Mouse (Mus musculus) cerebellum, postnatal 25 days (tissue): ENCODE data around the gene Tcl1b1.
A peak's percentile ranks its signal among the peaks of the same experiment; 100 is the strongest.
"Not testable (repeated sequence)": the region's sequence is repeated elsewhere in the genome, so short reads cannot be mapped to it uniquely, and the experiment has no call there.

Experiments used
- DNase-seq, 2 experiments: peaks; one replicate each; pipeline ENCODE4 v3.0.0; 2021; ENCODE audit warnings: mixed read lengths in 2 of 2

The Tcl1b1 gene

GRCm38 (mm10) chr12:105159390-105159789 is at the start of gene Tcl1b1:
Gene Tcl1b1 (plus strand): TSS chr12:105159690.
- DNase-seq: no peak

GRCm38 (mm10) chr12:105109812-105110211 is 49.7 kb upstream of the Tcl1b1 start:
- no peak for DNase-seq

GRCm38 (mm10) chr12:105112321-105112988 is 47.0 kb upstream of the Tcl1b1 start:
- peak; percentile 28 to 40 for DNase-seq

GRCm38 (mm10) chr12:105116648-105117047 is 42.8 kb upstream of the Tcl1b1 start:
- no peak for DNase-seq

DNA sequence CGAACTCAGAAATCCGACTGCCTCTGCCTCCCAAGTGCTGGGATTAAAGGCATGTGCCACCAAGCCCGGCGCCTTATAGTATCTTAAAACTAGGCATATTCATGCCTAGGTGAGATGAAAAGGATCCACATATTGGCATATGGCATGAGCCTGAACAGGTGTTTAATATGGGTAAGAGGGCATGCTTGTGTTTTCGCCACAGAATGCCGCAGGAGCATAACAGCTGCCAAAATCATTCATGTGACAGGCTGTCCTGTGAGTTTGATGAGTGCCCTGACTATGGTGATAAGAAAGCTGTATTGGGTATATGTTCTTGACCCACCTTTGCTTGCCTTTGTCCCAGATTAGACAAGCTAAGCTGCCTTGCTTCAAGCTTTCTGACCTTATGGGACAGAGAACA is 34.1 kb upstream of the Tcl1b1 start:
- no peak for DNase-seq

- no peak for DNase-seq
Measured at GRCm38 (mm10) chr12:105126516-105126915, 33.0 kb upstream of the Tcl1b1 start.

DNA sequence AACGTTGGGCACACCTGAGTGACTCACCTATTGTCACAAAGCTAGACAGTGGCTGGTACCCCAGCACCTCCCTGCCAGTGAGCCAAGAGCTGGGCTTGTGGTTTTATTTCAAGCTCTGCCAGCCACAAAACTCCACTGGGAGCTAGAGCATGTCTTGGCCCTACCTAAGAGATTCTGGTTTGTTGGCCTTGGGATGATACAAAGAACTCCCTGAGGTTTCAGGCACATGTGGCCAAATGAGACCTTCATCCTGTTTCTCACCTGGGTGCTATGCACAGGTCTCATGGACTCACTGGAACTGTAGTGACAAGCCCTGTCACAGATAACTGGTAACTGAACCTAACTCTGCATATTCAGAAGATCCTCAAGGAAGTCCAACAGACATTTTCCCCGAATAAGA is 31.9 kb upstream of the Tcl1b1 start:
- no peak for DNase-seq

DNA sequence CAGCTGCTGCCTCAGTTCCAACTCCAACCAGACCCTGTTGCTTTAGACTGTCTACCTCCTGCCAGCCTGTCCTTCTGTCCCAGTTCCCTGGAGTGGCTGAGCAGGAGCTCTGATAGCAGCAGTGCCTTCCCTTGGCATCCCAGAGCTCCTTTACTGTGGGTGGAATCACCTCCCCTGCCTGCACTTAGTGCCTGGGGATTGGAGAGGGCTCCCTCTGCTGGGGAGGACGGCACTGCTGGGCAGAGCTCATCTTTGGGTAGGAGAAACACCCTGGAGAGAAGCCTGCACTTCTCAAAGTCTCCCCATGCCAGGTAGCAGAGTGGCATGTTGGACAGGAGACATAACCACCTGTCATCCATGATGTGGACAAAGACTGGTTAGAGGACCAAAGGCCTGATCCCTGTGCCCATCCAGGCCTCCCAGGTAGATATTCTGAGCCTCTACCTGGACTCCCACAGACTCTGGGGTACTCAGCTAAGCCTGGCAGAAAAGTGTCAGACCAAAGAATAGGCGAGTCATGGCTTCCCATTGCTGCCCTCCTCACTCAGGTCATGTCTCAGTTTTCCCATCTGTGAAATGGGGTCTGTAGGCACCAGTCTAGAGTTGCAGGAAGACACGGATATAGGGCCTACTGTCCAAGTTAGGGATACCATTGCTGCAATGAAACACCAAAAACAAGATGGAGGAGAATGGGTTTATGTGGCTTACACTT is 29.8 kb upstream of the Tcl1b1 start:
- not testable (repeated sequence) for DNase-seq

DNA sequence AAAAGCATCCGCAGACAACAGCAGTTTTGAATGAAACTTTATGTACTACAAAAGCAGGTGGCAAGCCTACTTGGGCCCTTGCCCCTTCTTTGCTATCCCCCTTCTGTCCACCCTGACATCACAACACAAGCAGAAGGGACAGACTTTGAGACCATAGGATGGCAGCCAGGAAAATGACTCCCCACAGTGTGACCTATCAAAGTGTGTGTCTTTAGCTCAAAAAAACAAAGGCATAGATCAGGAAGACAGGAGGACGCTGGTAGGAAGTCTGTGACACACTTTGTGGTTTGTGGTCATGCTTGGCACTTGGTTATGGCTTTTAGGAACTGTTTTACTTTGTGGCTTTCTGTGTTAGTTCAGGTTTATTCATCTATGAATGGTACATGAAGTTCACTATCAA is 25.3 kb upstream of the Tcl1b1 start:
- not testable (repeated sequence) for DNase-seq

- DNase-seq: not testable (repeated sequence)
Measured at GRCm38 (mm10) chr12:105134826-105135225, 24.7 kb upstream of the Tcl1b1 start.

DNA sequence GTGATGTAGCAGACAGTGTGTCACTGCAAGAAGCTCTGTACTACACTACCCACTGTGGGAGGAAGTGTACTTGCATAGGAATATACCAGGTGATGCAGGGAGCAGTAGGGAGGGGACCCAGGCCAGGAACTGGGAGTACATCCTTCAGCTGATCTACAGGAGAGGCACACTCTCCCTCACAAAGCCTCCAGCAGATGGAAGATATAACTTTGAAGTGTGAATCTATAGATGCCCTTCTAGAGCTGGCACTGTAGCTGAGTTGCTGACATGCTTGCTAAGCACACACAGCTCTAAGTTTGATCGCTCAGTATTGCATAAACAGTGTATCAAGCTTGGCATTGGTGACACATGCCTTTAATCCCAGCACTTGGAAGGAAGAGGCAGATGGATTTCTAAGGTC is 21.8 kb upstream of the Tcl1b1 start:
- not testable (repeated sequence) for DNase-seq

DNA sequence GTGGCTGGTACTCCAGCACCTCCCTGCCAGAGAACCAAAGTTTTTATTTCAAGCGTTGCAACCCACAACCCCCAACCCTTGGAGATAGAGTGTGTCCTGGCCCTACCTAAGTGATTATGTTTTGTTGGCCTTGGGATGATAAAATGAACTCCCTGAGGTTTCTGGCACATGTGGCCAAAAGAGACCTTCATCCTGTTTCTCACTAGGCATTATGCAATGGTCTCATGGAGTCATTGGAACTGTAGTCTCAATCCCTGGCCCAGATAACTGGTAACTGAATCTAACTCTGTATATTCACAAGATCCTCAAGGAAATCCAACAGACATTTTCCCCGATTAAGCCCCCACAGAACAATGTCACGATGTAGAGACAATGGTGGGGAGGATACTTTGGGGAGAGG is 16.4 kb upstream of the Tcl1b1 start:
- DNase-seq: no peak

DNA sequence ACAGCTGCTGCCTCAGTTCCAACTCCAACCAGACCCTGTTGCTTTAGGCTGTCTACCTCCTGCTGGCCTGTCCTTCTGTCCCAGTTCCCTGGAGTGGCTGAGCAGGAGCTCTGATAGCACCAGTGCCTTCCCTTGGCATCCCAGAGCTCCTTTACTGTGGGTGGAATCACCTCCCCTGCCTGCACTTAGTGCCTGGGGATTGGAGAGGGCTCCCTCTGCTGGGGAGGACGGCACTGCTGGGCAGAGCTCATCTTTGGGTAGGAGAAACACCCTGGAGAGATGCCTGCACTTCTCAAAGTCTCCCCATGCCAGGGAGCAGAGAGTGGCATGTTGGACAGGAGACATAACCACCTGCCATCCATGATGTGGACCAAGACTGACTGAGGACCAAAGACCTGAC is 14.6 kb upstream of the Tcl1b1 start:
- not testable (repeated sequence) for DNase-seq

- DNase-seq: no peak
Measured at GRCm38 (mm10) chr12:105145714-105146113, 13.8 kb upstream of the Tcl1b1 start, which contains the start of gene Tcl1b2. Gene Tcl1b2 (plus strand): TSS chr12:105146014.

GRCm38 (mm10) chr12:105155286-105155685 is 4.2 kb upstream of the Tcl1b1 start:
- DNase-seq: not testable (repeated sequence)

- DNase-seq: no peak
Measured at GRCm38 (mm10) chr12:105158842-105159241, 648 bp upstream of the Tcl1b1 start.

DNA sequence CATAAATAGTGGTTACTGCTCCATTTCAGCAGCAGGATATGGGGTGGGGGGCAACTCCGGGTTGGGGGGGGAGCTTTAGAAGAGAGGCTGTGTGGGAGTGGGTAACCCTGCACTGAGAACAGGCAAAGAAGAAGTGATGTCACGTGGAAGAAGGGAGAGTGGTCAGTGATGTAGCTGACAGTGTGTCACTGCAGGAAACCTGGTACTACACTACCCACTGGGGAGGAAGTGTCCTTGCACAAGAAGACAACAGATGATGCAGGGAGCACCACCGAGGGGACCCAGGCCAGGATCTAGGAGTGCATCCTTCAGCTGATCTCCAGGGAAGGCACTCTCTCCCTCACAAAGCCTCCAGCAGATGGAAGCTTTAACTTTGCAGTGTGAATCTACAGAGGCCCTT is 7.2 kb downstream of the Tcl1b1 start:
- no peak for DNase-seq

- no peak for DNase-seq
Measured at GRCm38 (mm10) chr12:105173366-105173765, 13.9 kb downstream of the Tcl1b1 start.

GRCm38 (mm10) chr12:105174318-105174717 is 14.8 kb downstream of the Tcl1b1 start:
- peak; percentile 63 to 72 for DNase-seq

GRCm38 (mm10) chr12:105176044-105176443 is 16.6 kb downstream of the Tcl1b1 start, which contains the start of gene Tcl1b5:
Gene Tcl1b5 (plus strand): TSS chr12:105176344.
- not testable (repeated sequence) for DNase-seq

GRCm38 (mm10) chr12:105181040-105181644 is 21.7 kb downstream of the Tcl1b1 start:
- not testable (repeated sequence) for DNase-seq

- DNase-seq: peak; percentile 12 to 46
Measured at GRCm38 (mm10) chr12:105188980-105189379, 29.5 kb downstream of the Tcl1b1 start.

GRCm38 (mm10) chr12:105190743-105191142 is 31.3 kb downstream of the Tcl1b1 start, which contains the start of gene Tcl1b3:
Gene Tcl1b3 (plus strand): TSS chr12:105191043.
- DNase-seq: not testable (repeated sequence)
